Mouse (Mus musculus) left cerebral cortex, adult 18-20 months (tissue): ENCODE data around the gene 1700030J22Rik. TPM values are rescaled to one million over a fixed set of nuclear protein-coding genes. Genes with fewer than 3 reads are reported as not detected.
A peak's percentile ranks its signal among the peaks of the same experiment; 100 is the strongest.

ENCODE experiments used
- DNase-seq, 2 experiments: peaks; one replicate each; pipeline ENCODE4 v3.0.0; 2021 to 2022; ENCODE audit warnings: low spot score in 2 of 2, mixed read lengths in 1 of 2
- total RNA-seq, 2 experiments: library from RNA; stranded (reverse); gene quantifications; 2 replicates each; pipeline ENCODE4 v1.2.3; 2021

Gene 1700030J22Rik
- total RNA-seq, 2 experiments from 2014 or later = 10.1 to 11.8 TPM

DNA sequence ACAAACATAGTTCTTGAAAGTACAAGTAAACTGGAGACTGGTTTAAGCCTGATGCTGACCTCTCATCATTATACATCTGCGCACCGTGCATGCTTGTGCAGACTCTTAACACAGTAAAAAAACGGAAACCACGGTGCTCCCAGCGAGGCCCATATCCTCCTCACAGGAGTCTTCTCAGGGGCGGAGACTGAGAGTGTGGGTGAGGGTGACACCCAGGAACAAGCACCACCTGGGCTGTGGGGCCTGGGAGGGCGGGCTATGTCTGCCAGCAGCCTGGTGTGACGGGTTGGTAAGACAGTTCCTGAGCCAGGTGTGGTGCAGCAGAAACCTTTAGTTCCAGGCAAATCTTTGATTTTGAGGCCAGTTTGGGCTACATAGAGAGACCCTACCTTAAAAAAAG is 26.3 kb downstream of the 1700030J22Rik start:
- DNase-seq = no peak

DNA sequence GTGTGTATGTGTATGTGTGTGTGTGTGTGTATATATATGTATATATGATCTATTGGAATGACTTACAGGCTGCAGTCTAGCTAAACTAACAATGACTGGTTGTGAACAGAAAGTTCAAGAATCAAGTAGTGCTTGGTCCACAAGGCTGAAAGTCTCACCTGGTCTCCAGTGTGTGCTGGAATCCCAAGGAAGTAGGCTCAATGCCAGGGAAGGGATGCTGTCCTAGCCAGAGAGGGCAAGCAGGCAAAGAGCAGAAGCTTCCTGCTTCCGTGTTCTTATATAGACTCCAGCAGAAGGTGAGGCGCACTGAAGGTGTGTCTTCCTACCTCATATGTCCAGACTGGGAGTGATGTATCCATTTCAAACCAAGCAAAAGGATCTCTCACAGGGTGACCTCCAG is 27.0 kb downstream of the 1700030J22Rik start:
- DNase-seq = no peak

DNA sequence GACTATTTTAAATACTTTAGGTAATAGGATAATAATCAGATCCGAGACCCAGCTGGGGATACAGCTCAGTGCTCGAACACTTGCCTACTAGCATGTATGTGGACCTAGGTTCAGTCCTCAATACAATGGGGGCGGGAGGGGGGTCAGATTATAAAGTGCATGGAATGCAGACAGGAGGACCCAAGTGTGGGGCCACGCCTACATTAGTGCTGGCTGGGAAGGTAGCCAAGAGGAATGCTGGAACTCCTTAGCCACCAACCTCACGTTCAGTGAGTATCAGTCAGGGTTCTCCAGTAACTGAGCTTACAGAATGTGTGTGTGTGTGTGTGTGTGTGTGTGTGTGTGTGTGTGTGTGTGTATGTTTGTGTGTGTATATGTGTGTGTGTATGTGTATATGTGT is 27.4 kb downstream of the 1700030J22Rik start:
- DNase-seq = no peak

DNA sequence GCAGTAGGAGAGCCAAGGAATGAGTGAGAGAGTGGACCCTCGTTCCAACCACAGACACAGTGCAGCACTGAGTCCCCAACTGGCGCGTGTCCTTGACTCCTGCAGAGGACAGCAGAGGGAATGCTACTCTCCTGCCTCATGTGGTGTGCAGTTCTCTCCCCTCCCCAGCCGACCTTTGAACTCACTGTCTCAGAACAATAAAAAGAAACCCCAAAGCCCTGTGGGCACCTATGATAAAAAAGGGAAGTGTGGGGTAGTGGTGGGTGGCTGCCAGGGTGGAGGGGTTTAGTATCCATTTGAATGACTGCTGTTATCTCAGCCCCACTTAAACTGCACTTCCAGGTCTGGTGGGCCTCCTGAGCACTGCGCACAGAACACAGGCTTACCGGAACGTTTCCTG is 31.2 kb downstream of the 1700030J22Rik start:
- no peak for DNase-seq

DNA sequence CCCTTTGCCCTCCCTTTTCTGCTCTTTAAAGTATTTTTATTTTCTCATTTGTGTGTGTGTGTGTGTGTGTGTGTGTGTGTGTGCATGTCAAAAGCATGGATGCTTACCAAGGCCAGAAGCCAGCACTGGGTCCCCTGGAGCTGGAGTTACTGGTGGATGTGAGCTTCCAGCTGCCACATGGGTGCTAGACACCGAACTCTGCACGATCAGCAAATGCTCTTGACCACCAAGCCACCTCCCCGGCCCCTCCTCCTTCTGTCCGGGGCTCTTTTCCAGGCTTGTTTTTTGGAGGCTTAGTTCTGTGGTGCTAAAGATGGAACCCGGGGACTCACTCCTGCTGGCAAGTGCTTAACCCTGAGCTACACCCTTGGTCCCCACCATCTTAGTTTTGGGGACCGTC is 31.9 kb downstream of the 1700030J22Rik start:
- no peak for DNase-seq

DNA sequence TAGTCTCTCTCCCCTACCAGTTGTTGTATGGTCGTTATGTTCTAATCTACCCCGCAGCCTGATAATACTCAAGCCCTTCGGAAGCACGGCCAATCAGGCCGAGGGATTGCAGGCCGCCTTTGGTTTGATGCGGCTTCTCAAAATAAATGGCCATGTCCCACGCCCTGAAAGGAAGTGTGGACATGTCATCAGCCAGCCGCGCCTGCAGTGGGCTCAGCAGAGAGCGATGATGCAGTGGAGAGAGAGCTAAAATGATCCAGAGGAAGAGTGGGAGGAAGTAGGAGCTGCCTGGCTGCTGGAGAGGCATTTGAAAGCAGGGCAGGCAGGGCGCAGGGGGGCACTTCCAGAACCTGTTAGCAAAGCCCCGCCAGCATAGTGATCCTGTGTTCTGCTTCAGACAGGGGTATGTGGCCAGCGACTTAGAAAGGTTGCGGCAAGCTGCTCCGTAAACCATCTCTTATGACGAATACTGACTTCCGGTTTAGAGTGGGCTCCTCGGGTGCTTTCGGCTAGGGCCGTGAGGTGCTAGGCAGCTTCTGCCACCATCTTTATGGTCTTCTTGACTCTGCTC is 32.4 kb downstream of the 1700030J22Rik start:
- DNase-seq = peak; percentile 59 to 76

DNA sequence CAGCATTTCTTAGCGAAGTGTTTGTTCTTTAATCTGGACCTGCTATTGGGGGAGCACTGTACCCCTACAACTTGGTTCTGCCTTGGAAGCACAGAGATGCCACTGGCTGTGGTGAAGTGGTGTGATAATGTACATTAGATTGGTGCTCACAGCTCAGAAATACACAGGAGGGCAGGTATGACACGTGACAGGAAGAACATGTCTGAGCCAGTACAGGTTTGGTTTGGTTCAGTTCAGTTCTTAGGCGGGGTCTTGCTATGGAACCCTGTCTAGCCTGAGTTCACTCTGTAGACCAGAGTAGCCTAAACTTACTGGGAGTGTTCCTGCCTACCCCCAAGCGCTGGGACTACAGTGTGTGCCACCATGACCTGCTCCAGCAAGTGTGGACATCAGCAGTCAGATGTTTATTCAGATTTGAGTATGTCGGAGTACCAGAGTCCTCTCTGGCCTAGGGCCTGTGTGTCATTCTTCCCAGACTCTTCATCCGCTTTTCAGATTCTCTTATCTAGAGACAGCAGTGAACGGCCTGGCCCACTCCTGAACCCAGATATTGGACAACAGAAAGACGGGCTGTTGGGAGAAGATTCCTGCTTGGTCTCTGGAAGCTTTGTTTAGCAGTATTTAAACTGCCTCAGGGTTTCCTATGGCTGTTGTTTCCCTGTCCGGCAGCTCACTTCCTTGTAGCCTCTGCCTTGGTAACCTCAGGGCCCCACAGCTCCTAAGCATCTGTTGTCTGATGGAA is 33.4 kb downstream of the 1700030J22Rik start:
- DNase-seq = no peak

DNA sequence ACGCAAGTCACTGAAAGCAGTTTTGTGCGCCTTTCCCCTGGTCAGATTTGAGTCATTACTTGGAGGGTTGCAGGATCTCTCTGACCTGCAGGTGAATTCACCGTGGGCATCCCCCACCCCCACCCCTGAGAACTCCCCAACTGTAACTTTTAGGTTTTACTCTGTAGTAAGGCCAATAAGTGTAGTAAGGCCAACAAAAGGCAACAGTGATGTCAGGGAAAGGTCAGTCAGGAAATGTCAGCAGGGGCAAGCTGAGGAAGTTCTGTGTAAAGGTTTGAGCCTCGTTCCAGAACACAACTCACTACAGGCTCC is 34.4 kb downstream of the 1700030J22Rik start:
- no peak for DNase-seq

DNA sequence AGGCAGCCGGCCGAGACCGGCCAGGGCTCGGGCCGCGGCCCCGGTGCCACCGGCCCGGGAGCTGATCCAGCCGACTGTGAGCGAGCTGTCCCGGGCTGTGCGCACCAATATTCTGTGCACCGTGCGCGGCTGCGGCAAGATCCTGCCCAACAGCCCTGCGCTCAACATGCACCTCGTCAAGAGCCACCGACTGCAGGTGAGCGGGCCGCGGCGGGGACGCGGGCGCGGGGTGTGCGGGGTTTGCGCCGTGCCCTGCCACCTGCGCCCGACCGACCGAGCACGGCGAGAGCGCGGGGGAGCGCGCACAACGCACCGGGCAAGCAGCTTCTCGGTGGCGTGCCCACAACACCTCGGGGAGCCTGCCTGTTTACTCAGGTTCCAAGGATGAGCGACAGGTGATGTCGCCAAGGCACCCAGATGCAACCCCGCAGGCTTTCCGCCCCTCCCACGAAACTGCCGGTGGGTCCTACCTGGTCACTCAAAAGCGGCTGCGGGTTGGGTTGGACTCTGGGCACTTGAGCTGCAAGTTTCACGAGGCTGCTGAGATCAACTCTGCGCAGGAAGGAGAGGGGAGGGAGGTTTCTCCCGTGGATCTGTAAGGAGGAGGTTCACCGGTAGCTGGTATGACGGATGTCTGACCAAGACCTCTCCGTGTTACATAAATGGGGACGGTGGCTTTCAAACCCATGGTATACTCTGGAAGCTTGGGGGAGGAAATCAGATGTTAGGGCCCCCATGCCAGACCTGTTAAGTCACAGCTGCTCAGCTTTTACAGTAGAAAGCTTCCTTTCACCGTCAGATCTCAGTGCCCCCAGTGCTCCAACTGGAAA is 35.0 kb downstream of the 1700030J22Rik start:
- DNase-seq = peak; percentile 35 to 47

DNA sequence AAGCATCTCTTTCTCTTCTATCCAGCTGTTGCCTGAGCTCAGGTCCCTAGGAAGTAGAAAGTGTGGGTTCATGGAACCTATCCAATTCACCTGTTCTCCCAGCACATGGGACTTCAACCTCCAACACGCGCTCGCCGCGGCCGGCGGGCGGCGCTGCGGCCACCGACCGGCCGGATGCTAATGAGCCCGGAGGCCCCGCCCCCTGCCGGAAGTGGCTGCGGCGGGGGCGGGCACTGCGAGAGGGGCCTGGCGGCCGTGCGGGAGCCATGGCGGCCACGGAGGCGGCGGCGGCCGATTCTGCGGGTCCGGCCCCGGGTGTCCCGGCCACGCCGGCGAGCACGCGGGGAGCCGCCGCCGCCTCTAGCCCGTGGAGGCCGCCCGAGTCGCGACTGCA is 35.6 kb downstream of the 1700030J22Rik start, which contains the start of gene Atmin:
TSS of gene Atmin (plus strand) at position 233 of the 394 bp plus-strand sequence.
- DNase-seq = peak; percentile 81 to 89

DNA sequence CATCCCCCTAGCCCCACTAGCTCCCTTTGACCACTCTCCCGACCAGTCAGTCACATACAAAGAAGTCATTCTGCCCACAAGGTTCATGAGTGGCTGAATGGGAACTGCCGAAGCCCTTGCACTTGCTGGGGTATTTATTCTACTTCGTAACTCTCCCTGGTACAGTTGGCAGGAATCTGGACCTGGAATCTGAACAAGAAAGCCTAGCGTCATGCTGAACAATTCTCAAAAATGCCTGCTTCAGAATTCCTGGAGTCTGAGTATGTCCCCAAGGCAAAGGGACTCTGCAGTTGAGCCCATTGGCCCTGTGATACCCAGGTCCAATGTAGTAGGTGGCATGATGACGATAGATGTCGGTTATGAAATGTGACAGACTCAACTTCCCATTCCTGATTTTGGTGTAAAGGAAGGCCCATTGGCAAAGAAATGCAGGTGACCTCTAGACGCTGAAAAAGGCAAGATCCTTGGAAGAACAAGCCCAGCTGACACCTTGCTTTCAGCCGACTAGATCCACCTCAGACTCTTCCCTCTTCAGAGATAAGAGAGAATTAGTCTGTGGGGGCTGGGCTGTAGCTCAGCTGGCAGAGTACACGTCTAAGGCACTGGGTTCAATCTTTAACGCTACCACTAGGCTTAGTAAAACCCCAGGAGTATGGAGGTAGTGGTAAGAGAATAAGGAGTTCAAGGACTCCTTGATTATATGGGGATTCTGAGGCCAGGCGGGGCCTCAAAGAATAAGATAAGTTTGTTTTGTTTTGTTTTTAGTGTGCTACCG is 36.3 kb downstream of the 1700030J22Rik start:
- no peak for DNase-seq

DNA sequence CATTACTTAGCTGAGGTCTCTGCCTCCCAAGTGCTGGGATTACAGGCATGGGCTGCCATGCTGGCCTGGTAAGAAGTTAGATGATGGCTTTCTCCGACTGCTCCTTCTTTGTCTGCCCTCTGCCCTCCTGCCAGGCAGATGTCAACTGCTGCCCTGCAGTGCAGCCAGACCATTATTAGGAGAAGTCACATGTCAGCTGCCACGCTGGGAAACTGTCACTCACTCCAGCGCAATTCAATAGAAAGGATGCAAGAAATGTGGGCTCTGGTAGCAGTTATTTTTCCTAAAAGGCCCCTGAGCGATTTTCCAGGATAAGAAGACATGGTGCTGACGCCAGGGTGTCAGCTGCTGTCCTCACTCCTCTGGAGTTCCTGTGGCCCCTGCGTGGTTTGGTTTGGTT is 43.3 kb downstream of the 1700030J22Rik start:
- no peak for DNase-seq

DNA sequence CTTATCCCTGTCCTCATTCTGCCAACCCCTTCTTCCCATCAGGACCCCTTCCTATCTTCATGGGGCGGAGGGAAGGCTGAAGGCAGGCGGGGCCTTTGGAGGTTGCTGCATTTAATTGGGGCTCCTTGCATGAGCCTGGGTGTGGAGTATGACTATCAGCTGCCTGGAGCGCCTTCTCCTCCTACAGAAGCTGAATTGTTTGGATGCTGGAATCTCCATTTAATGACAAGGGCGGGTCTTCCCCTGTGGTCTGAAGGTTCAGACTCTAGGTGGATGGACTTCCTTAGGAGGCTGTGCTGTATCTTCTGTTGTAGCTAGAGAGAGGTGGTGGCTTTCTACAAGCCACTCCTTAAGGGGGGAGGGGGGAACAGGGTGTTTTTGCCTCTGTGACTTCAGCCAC is 43.8 kb downstream of the 1700030J22Rik start:
- DNase-seq = no peak

DNA sequence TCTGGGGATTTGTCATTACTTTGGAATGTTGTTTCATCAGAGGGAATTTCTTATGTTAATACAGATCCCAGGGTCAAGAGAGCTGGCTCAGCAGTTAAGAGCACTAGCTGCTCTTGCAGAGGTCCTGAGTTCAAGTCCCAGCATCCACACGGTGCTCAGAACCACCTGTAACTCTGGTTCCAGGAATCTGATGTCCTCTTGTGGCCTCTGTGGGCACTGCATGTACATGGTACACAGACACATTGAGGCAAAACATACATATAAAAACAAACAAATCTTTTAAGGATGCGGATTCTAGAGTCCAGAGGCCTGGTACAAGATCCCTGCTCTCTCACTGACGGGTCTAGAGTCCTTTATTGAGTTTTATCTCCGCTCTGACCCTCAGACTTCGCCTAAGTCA is 50.2 kb downstream of the 1700030J22Rik start:
- no peak for DNase-seq

DNA sequence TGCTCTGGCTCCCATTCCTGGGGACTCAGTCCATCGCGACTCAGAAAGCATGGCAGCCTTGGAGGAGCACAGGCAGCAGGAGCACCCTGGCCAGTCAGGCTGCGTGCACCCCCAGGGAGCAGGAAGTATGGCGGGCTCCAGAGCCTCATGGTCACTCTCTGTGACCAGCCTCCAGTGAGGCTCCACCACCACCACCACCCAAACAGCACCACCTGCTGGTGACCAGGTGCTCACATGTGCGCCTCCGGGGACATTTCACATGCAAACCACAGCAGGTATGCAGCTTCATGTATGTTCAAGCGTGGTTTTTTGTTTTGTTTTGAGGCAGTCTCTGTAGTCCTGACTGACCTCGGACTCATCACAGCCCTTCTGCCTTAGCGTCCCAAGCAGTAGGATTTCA is 50.9 kb downstream of the 1700030J22Rik start:
- DNase-seq = no peak

DNA sequence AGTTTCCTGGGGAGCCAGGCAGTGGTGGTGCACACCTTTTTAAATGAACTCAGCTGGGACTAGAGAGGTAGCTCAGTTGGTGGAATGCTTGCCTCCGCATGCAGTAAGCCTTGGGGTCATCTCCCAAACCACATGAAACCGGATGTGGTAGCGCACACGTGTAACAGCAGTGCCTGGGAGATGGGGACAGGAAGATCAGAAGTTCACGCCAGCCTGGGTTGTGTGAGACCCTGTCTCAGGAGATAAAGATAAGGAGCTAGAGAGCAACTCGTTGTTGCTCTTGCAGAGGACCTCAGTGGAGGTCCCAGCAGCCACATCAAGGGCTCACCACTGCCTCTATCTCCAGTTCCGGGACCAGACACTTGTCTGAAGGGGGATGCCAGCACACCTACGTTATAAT is 55.2 kb downstream of the 1700030J22Rik start:
- DNase-seq = no peak

DNA sequence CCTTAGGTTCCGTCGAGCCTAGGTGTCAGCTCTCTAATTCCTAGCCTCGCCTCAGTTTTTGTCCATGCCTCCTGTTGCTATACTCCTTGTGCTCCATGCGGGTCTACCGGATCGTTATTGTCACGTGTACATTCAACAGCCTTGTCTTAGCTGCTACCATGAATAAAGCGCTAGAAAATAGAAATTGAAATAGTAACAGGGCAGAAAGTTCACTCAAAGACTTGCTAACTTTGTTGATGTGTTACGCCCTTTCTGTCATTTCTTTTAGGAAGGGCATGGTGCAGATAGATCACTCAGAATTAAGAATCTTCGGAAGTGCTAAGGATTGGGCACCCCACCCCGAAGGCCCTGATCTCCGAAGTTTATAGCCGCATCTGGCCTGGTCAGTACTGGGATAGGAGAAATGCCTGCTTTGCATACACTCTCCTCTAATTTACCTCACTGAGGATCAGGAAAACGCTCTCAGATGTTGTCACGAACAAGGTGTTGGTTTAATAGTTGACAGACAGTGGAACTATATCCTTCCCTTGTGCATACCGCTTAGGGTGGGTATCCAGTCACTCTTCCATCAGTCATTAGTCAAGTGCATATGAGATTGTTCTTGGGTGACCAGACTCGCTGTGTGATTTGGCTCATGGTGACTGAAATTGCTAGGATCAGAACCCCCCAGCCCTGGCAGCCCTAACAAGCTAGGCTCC is 56.5 kb downstream of the 1700030J22Rik start:
- no peak for DNase-seq

DNA sequence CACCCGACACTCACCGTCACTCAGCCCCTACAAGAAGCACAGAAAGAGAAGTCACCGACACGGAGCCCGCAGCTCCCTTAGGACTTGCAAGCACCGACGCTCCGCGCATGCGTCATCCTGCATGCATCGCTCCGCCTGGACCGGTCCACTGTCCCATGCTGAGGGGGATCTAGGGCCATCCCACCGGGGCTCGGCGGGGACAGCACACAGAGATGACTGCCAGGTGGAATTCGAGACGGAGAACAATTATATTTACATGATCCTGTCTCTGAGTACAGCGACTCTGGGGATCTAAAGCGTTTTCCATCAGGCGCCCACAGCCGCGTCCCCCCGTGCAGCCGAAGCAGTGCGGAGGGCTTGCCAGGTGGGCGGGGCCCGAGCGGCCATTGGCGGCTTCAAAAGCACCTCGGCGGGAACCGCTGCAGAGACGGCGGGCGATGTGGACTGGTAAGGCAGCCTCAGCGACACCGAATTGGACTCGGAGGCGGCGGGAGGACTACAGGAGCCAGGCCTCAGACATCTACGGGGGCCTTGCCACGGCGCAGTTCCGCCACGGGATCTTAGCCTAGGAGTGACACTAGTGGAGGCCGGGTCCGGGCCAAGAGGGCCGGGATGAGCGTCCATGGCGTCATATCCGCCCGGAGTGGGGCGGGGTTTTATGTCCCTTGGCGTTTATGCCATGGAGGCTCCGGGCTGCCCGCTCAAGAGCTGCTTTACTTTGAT is 57.3 kb downstream of the 1700030J22Rik start, which contains the start of the genes Cmc2 and Cenpn:
TSS of gene Cmc2 (minus strand) at position 119 of the 723 bp plus-strand sequence.
TSS of gene Cenpn (plus strand) at position 394 of the 723 bp plus-strand sequence.
- DNase-seq = peak; percentile 84 to 89

DNA sequence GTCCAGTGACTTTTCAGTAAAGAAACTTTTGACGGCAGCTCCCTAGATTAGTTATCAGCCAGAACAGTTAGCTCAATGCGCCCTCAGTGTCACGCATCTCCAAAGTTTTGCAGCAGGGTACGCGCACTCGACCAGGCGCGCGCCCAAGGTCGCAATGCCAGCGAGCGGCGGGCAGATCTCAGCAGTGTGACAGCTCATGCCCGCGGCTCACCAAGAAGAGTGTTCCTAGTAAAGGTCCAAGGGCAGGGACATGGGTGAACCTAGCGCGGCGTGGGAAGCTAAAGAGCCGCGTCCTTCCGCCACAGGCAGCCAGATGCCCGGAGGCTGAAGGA is 57.8 kb downstream of the 1700030J22Rik start:
- DNase-seq = no peak
